Mouse (Mus musculus): ENCODE data around the gene Slc41a1. TPM values are rescaled to one million over a fixed set of nuclear protein-coding genes. Genes with fewer than 3 reads are reported as not detected.

Slc41a1 gene
- polyA plus RNA-seq, 1 experiment from 2014 or later, result 11.4 TPM

DNA sequence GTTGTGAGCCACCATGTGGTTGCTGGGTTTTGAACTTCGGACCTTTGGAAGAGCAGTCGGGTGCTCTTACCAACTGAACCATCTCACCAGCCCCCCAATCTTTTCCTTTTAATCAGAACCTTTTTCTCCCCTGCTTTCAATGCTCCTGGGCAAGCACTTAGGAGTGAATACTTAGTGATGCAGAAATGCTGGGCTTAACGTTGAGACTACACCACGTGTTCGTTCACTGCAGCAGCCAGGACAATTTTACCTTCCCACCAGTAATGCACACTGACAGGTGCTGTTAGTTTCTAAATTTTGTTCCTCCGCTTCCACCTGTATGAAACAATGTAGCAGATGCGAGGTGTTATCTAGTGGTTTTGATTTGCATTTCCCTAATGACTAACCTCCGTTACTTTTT lies 5.0 kb upstream of the Slc41a1 start:
- peak; percentile 57 for DNase-seq (ENCODE audit: low spot score, missing footprints)
- peaks cover 4% of the 10 kb centered on the region; the same call in 1 of the 2 replicates for H3K4me1 ChIP-seq (ENCODE audit: control insufficient read depth, insufficient read depth, low read length)
- no peaks in the 10 kb centered on the region for H3K9me3 ChIP-seq (ENCODE audit: control insufficient read depth, low read length)
- H3K36me3 ChIP-seq (ENCODE audit: control insufficient read depth, insufficient read depth, low read length), result no peaks in the 10 kb centered on the region
- no peak overlapping the region for H3K4me3 ChIP-seq (ENCODE audit: low read depth, low read length)
- ATAC-seq (ENCODE audit: low FRiP score), result no peak
- 79% methylated on average over 8 of the region's 8 CpGs for WGBS
- no peak overlapping the region for H3K9ac ChIP-seq (ENCODE audit: low read length)
- 0 out of 2 replicates have a peak, but pooled peaks cover 2% of the 10 kb centered on the region for H3K27me3 ChIP-seq (ENCODE audit: control insufficient read depth, insufficient read depth, low read length)
- no peak overlapping the region for H3K4me2 ChIP-seq
- H3K27ac ChIP-seq (ENCODE audit: low read depth, low read length), result no peak overlapping the region

DNA sequence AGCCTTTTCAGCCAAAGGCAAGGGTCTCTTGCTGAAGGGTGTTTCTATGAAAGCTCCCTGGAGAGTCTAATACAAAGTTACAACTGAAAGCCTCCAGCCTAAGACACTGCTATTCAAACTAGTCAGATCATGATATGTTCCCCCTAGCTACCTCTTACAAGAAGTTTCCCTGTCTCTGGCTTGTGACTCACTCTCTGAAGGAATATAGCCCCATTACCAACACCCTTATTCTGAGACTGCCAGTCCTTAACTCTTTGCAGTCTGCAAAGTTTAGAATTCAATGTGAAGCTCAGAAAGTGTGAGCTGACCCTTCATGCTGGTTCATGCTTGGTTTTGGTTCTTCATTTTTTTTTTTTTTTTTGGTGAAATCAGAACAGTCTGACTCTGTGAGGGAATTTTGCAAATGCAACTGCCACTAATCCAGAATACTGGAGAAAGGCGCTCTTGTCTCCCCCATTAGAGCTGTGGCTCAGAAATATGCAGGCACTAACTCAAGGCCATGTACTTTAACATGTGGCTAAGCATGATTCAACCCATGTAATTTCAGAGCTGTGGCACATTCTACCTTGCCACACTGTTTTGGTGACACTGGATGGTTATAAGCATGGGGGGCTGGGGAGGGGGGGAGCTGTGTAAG lies 4.3 kb upstream of the Slc41a1 start:
- 0 out of 2 replicates have a peak, but pooled peaks cover 2% of the 10 kb centered on the region for H3K27me3 ChIP-seq (ENCODE audit: control insufficient read depth, insufficient read depth, low read length)
- no peak overlapping the region for H3K9ac ChIP-seq (ENCODE audit: low read length)
- H3K9me3 ChIP-seq (ENCODE audit: control insufficient read depth, low read length), result no peaks in the 10 kb centered on the region
- H3K4me3 ChIP-seq (ENCODE audit: low read depth, low read length), result no peak overlapping the region
- no peaks in the 10 kb centered on the region for H3K36me3 ChIP-seq (ENCODE audit: control insufficient read depth, insufficient read depth, low read length)
- no peak overlapping the region for H3K27ac ChIP-seq (ENCODE audit: low read depth, low read length)
- 95% methylated on average over 1 of the region's 1 CpGs for WGBS
- H3K4me2 ChIP-seq, result no peak overlapping the region
- peaks cover 4% of the 10 kb centered on the region; the same call in 1 of the 2 replicates for H3K4me1 ChIP-seq (ENCODE audit: control insufficient read depth, insufficient read depth, low read length)
- peak; percentile 59 for DNase-seq (ENCODE audit: low spot score, missing footprints)
- no peak for ATAC-seq (ENCODE audit: low FRiP score)

DNA sequence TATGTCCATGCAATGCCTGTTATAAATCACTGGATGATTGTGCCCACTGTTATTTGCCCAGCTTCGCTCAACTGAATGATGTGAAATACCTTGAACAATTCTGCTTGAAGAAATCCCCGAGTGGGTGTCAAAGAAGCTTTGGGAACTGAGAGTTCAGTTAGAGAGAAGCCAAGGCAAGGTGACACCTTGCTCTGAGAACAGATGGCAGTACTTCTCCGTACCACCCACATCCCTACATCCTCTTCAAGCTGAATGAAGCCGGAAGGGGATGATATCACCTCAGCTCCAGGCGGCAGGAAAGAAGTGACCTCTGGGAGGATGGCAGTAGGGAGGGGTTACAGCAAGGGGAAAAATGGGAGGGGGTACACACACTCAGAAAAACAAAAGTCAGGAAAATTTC lies 3.7 kb upstream of the Slc41a1 start:
- Histone ChIP-seq H3K27ac (ENCODE audit: low read depth, low read length) (no peak overlapping the region), H3K4me2 (no peak overlapping the region), H3K27me3 (ENCODE audit: control insufficient read depth, insufficient read depth, low read length) (0 out of 2 replicates have a peak, but pooled peaks cover 2% of the 10 kb centered on the region), H3K4me3 (ENCODE audit: low read depth, low read length) (no peak overlapping the region), H3K9me3 (ENCODE audit: control insufficient read depth, low read length) (no peaks in the 10 kb centered on the region), H3K9ac (ENCODE audit: low read length) (no peak overlapping the region), H3K4me1 (ENCODE audit: control insufficient read depth, insufficient read depth, low read length) (peaks cover 6% of the 10 kb centered on the region), H3K36me3 (ENCODE audit: control insufficient read depth, insufficient read depth, low read length) (no peaks in the 10 kb centered on the region)
- ATAC-seq (ENCODE audit: low FRiP score) (no peak), DNase-seq (ENCODE audit: low spot score, missing footprints) (peak; percentile 19)
- 70% methylated on average over 5 of the region's 5 CpGs for WGBS

GRCm38 (mm10) chr1:131824528-131825181 lies 2.6 kb upstream of the Slc41a1 start:
- DNase-seq (ENCODE audit: low spot score, missing footprints) (peak; percentile 62), ATAC-seq (ENCODE audit: low FRiP score) (no peak)
- no peaks in the 10 kb centered on the region for H3K9me3 ChIP-seq (ENCODE audit: control insufficient read depth, low read length)
- H3K4me3 ChIP-seq (ENCODE audit: low read depth, low read length), result no peak overlapping the region
- H3K9ac ChIP-seq (ENCODE audit: low read length), result no peak overlapping the region
- WGBS, result 86% methylated on average over 11 of the region's 11 CpGs
- H3K4me1 ChIP-seq (ENCODE audit: control insufficient read depth, insufficient read depth, low read length), result peaks cover 15% of the 10 kb centered on the region
- H3K36me3 ChIP-seq (ENCODE audit: control insufficient read depth, insufficient read depth, low read length), result no peaks in the 10 kb centered on the region
- H3K4me2 ChIP-seq, result no peak overlapping the region
- H3K27me3 ChIP-seq (ENCODE audit: control insufficient read depth, insufficient read depth, low read length), result 0 out of 2 replicates have a peak, but pooled peaks cover 2% of the 10 kb centered on the region
- H3K27ac ChIP-seq (ENCODE audit: low read depth, low read length), result no peak overlapping the region

GRCm38 (mm10) chr1:131827787-131828258 lies 530 bp downstream of the Slc41a1 start:
- under 1% methylated on average over 36 of the region's 36 CpGs for WGBS
- H3K9me3 ChIP-seq (ENCODE audit: control insufficient read depth, low read length), result no peaks in the 10 kb centered on the region
- H3K4me1 ChIP-seq (ENCODE audit: control insufficient read depth, insufficient read depth, low read length), result peaks cover 17% of the 10 kb centered on the region
- DNase-seq (ENCODE audit: low spot score, missing footprints) (peak; percentile 100), ATAC-seq (ENCODE audit: low FRiP score) (peak; percentile 98)
- H3K4me3 ChIP-seq (ENCODE audit: low read depth, low read length), result peak overlapping the region; percentile 82
- H3K9ac ChIP-seq (ENCODE audit: low read length), result peak overlapping the region; percentile 90
- H3K4me2 ChIP-seq, result peak overlapping the region; percentile 68
- no peaks in the 10 kb centered on the region for H3K36me3 ChIP-seq (ENCODE audit: control insufficient read depth, insufficient read depth, low read length)
- H3K27me3 ChIP-seq (ENCODE audit: control insufficient read depth, insufficient read depth, low read length), result 0 out of 2 replicates have a peak, but pooled peaks cover 2% of the 10 kb centered on the region
- peak overlapping the region; percentile 48 for H3K27ac ChIP-seq (ENCODE audit: low read depth, low read length)

DNA sequence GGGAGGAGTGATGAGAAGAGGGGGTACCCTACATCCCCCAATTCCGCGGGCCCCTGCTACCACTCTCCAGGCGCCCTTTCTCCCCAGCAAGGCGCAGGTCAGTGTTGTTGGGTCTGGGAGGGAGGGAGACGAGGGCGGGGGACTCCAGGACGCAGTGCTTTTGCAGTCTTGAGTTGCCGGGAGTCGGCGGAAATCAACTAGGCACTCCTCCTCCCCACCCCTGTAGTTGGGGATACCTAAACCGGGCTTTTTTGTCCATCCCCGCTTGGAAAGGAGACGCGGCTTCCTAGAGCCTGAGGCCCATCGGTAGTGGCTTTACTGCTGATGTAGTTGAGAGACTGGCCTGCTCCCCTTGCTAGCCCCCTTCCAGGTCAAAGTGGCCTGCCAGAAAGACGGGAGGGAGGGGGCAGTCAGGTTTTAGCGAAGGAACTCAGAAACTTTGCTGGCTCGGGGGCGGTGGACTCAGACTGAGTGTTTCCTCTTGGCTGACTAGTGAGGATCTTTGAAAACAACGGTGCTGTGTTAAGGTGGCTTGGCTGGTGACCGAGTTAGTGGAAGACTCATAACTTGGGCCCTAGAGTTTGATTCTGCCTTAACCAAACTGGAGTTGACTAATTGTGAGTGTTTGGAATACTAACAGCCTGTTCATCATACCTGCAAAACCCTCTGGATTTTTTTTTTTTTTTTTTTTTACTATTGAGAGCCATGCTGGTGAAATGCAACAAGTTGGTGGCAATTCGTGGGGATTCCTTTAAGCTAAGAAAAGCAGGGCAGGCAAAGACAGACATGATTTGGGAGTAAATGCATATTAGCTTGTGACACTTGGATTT lies 1.2 kb downstream of the Slc41a1 start:
- H3K27me3 ChIP-seq (ENCODE audit: control insufficient read depth, insufficient read depth, low read length), result 0 out of 2 replicates have a peak, but pooled peaks cover 2% of the 10 kb centered on the region
- peak; percentile 97 for DNase-seq (ENCODE audit: low spot score, missing footprints)
- peak overlapping the region; percentile 82 for H3K4me3 ChIP-seq (ENCODE audit: low read depth, low read length)
- H3K9ac ChIP-seq (ENCODE audit: low read length), result peak overlapping the region; percentile 90
- no peaks in the 10 kb centered on the region for H3K9me3 ChIP-seq (ENCODE audit: control insufficient read depth, low read length)
- peaks cover 17% of the 10 kb centered on the region for H3K4me1 ChIP-seq (ENCODE audit: control insufficient read depth, insufficient read depth, low read length)
- no peaks in the 10 kb centered on the region for H3K36me3 ChIP-seq (ENCODE audit: control insufficient read depth, insufficient read depth, low read length)
- peak; percentile 77 for ATAC-seq (ENCODE audit: low FRiP score)
- H3K4me2 ChIP-seq, result peak overlapping the region; percentile 68
- WGBS, result 3% methylated on average over 22 of the region's 22 CpGs
- peak overlapping the region; percentile 48 for H3K27ac ChIP-seq (ENCODE audit: low read depth, low read length)

GRCm38 (mm10) chr1:131829279-131829678 lies 2.0 kb downstream of the Slc41a1 start:
- 53% methylated on average over 5 of the region's 5 CpGs for WGBS
- H3K4me2 ChIP-seq, result peak overlapping the region; percentile 68
- H3K4me1 ChIP-seq (ENCODE audit: control insufficient read depth, insufficient read depth, low read length), result peaks cover 17% of the 10 kb centered on the region
- 0 out of 2 replicates have a peak, but pooled peaks cover 2% of the 10 kb centered on the region for H3K27me3 ChIP-seq (ENCODE audit: control insufficient read depth, insufficient read depth, low read length)
- peak overlapping the region; percentile 47; the same call in 1 of the 2 replicates for H3K9ac ChIP-seq (ENCODE audit: low read length)
- H3K27ac ChIP-seq (ENCODE audit: low read depth, low read length), result no peak overlapping the region
- H3K36me3 ChIP-seq (ENCODE audit: control insufficient read depth, insufficient read depth, low read length), result no peaks in the 10 kb centered on the region
- ATAC-seq (ENCODE audit: low FRiP score) (no peak), DNase-seq (ENCODE audit: low spot score, missing footprints) (no peak)
- peak overlapping the region; percentile 82 for H3K4me3 ChIP-seq (ENCODE audit: low read depth, low read length)
- no peaks in the 10 kb centered on the region for H3K9me3 ChIP-seq (ENCODE audit: control insufficient read depth, low read length)

DNA sequence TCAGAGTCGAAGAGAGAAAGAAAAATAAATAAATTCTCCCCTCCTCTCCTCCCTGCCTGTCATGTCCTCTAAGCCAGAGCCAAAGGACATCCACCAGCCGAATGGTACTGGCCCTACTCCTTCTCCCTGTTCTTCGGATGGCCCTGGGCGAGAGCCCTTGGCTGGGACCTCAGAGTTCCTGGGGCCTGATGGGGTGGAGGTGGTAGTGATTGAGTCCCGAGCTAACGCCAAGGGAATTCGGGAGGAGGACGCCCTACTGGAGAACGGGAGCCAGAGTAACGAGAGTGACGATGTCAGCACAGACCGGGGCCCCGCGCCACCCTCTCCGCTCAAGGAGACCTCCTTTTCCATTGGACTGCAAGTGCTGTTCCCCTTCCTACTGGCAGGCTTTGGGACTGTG lies 3.3 kb downstream of the Slc41a1 start:
- 89% methylated on average over 15 of the region's 15 CpGs for WGBS

More for the DNA sequence above, 3.3 kb downstream of the Slc41a1 start:
- H3K9ac ChIP-seq (ENCODE audit: low read length), result no peak overlapping the region
- ATAC-seq (ENCODE audit: low FRiP score) (no peak), DNase-seq (ENCODE audit: low spot score, missing footprints) (no peak)
- no peaks in the 10 kb centered on the region for H3K9me3 ChIP-seq (ENCODE audit: control insufficient read depth, low read length)
- H3K4me2 ChIP-seq, result no peak overlapping the region
- no peak overlapping the region for H3K4me3 ChIP-seq (ENCODE audit: low read depth, low read length)
- no peaks in the 10 kb centered on the region for H3K36me3 ChIP-seq (ENCODE audit: control insufficient read depth, insufficient read depth, low read length)
- no peak overlapping the region for H3K27ac ChIP-seq (ENCODE audit: low read depth, low read length)
- H3K27me3 ChIP-seq (ENCODE audit: control insufficient read depth, insufficient read depth, low read length), result 0 out of 2 replicates have a peak, but pooled peaks cover 2% of the 10 kb centered on the region
- H3K4me1 ChIP-seq (ENCODE audit: control insufficient read depth, insufficient read depth, low read length), result peaks cover 17% of the 10 kb centered on the region

All from midbrain, embryonic 11.5 days (tissue).